Mouse (Mus musculus) embryonic facial prominence, embryonic 12.5 days (tissue): ENCODE results near the gene Tmem248. TPM values are rescaled to one million over a fixed set of nuclear protein-coding genes. Genes with fewer than 3 reads are reported as not detected.

Experiments used
- ATAC-seq: fragments of 200-750 bp; cut with Nextera tagmentation; 2 replicates; pipeline ENCODE4 v1.8.0; 2017; ENCODE audit not compliant: insufficient number of reproducible peaks, insufficient read depth, low FRiP score, low TSS enrichment
- H3K27ac ChIP-seq: fragments of 300-500 bp; sonication (generic); 2 replicates; pipeline ENCODE4 v1.5.1; 2016; ENCODE audit warnings: mild to moderate bottlenecking
- H3K27me3 ChIP-seq: fragments of 300-500 bp; sonication (generic); 2 replicates; pipeline ENCODE4 v1.6.1; 2016; ENCODE audit warnings: mild to moderate bottlenecking, moderate library complexity
- H3K36me3 ChIP-seq: fragments of 300-500 bp; sonication (generic); 2 replicates; pipeline ENCODE4 v1.6.1; 2016; ENCODE audit warnings: mild to moderate bottlenecking
- H3K4me1 ChIP-seq: fragments of 300-500 bp; sonication (generic); 2 replicates; pipeline ENCODE4 v1.6.1; 2016
- H3K4me2 ChIP-seq: fragments of 300-500 bp; sonication (generic); replicated peaks from 2 replicates; pipeline ENCODE4 v1.6.1; 2016; ENCODE audit warnings: mild to moderate bottlenecking, moderate library complexity
- H3K4me3 ChIP-seq: fragments of 300-500 bp; sonication (generic); 2 replicates; pipeline ENCODE4 v1.5.1; 2016; ENCODE audit warnings: mild to moderate bottlenecking
- H3K9ac ChIP-seq: fragments of 300-500 bp; sonication (generic); 2 replicates; pipeline ENCODE4 v1.6.1; 2016; ENCODE audit warnings: mild to moderate bottlenecking, moderate library complexity
- H3K9me3 ChIP-seq: fragments of 300-500 bp; sonication (generic); 2 replicates; pipeline ENCODE4 v1.6.1; 2016; ENCODE audit warnings: mild to moderate bottlenecking, moderate library complexity
- whole genome bisulfite sequencing: fragments of 180-500 bp; shearing (Covaris S2); methylation state at CpG from one replicate; pipeline ENCODE4 v1.1.7; 2016; 5-methylcytosine and 5-hydroxymethylcytosine counted together
- polyA plus RNA-seq: library from polyadenylated mRNA; unstranded; fragments of >200 nt; fragmentation: Nextera tagmentation; extraction: Ambion mirVana; gene quantifications from 2 replicates; pipeline ENCODE4 v1.2.1, GENCODE M21; 2016

Tmem248 gene
- polyA plus RNA-seq, result 37.6 and 38.2 TPM in 2 replicates

- Histone ChIP-seq H3K4me2 (no peak within 1 kb of the TSS), H3K27me3 (no peaks in the 10 kb centered on the region), H3K27ac (no peak within 1 kb of the TSS), H3K36me3 (peaks cover 22% of the 10 kb centered on the region), H3K9ac (no peak within 1 kb of the TSS), H3K4me3 (no peak within 1 kb of the TSS), H3K9me3 (no peaks in the 10 kb centered on the region), H3K4me1 (no peaks in the 10 kb centered on the region)
- 84% methylated on average over 7 of the region's 7 CpGs for WGBS
- no peak for ATAC-seq
Measured at GRCm38 (mm10) chr5:130216781-130217180, at the start of gene Tmem248. Gene Tmem248, plus strand, starts transcription at chr5:130217081.

- no peaks in the 10 kb centered on the region for H3K9me3 ChIP-seq
- no peak overlapping the region for H3K9ac ChIP-seq
- no peak overlapping the region for H3K27ac ChIP-seq
- H3K4me2 ChIP-seq, result no peak overlapping the region
- H3K4me3 ChIP-seq, result no peak overlapping the region
- ATAC-seq, result no peak
- H3K27me3 ChIP-seq, result 0 out of 2 replicates have a peak, but pooled peaks cover 4% of the 10 kb centered on the region
- no peaks in the 10 kb centered on the region for H3K36me3 ChIP-seq
- H3K4me1 ChIP-seq, result peaks cover 22% of the 10 kb centered on the region
- WGBS, result 58% methylated on average over 6 of the region's 6 CpGs
Measured at GRCm38 (mm10) chr5:130169109-130169508, 47.8 kb upstream of the Tmem248 start.

- Histone ChIP-seq H3K27me3 (no peaks in the 10 kb centered on the region), H3K4me1 (peaks cover 22% of the 10 kb centered on the region), H3K4me3 (peak overlapping the region; percentile 76), H3K9ac (peak overlapping the region; percentile 85), H3K36me3 (no peaks in the 10 kb centered on the region), H3K4me2 (peak overlapping the region; percentile 76), H3K27ac (peak overlapping the region; percentile 71; the same call in 1 of the 2 replicates), H3K9me3 (no peaks in the 10 kb centered on the region)
- 16% methylated on average over 6 of the region's 6 CpGs for WGBS
- ATAC-seq, result no peak
Measured at GRCm38 (mm10) chr5:130170666-130171422, 46.0 kb upstream of the Tmem248 start.

- no peaks in the 10 kb centered on the region for H3K27me3 ChIP-seq
- H3K9me3 ChIP-seq, result no peaks in the 10 kb centered on the region
- no peaks in the 10 kb centered on the region for H3K36me3 ChIP-seq
- WGBS, result under 1% methylated on average over 47 of the region's 62 CpGs
- H3K4me2 ChIP-seq, result peak within 1 kb of the TSS; percentile 76
- H3K27ac ChIP-seq, result peak within 1 kb of the TSS; percentile 71
- peaks cover 22% of the 10 kb centered on the region for H3K4me1 ChIP-seq
- peak within 1 kb of the TSS; percentile 76 for H3K4me3 ChIP-seq
- ATAC-seq, result peak; percentile 88
- peak within 1 kb of the TSS; percentile 85 for H3K9ac ChIP-seq
Measured at GRCm38 (mm10) chr5:130171423-130171954, 45.4 kb upstream of the Tmem248 start, which contains the start of gene Rabgef1. Gene Rabgef1, plus strand, starts transcription at chr5:130171798.

- H3K9ac ChIP-seq, result peak overlapping the region; percentile 85
- no peaks in the 10 kb centered on the region for H3K27me3 ChIP-seq
- peak overlapping the region; percentile 71 for H3K27ac ChIP-seq
- H3K36me3 ChIP-seq, result no peaks in the 10 kb centered on the region
- ATAC-seq, result peak; percentile 80
- 1% methylated on average over 46 of the region's 46 CpGs for WGBS
- H3K4me1 ChIP-seq, result peaks cover 22% of the 10 kb centered on the region
- peak overlapping the region; percentile 76 for H3K4me2 ChIP-seq
- H3K9me3 ChIP-seq, result no peaks in the 10 kb centered on the region
- H3K4me3 ChIP-seq, result peak overlapping the region; percentile 76
Measured at GRCm38 (mm10) chr5:130171956-130172601, 44.8 kb upstream of the Tmem248 start.

DNA sequence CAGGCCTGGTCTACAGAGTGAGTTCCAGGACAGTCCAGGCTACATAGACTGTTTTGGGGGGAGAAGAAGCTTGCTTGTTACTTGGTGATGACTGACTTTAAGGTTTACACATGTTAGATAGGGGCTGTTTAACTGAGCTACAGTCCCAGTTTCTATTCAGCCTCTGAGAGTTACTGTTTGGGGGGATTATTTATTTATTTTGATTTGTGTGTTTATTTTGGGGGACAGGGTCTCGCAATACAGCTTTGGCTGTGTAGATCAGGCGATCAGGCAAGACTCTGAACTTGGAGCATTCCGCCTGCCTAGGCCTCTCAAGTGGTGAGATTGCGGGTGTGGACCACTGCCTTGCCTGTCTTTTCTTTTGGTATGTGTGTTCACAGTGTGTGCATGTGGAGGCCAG is 43.9 kb upstream of the Tmem248 start:
- H3K4me1 ChIP-seq, result peaks cover 25% of the 10 kb centered on the region
- H3K36me3 ChIP-seq, result no peaks in the 10 kb centered on the region
- H3K27me3 ChIP-seq, result no peaks in the 10 kb centered on the region
- 89% methylated on average over 4 of the region's 4 CpGs for WGBS
- H3K27ac ChIP-seq, result no peak overlapping the region
- H3K4me3 ChIP-seq, result no peak overlapping the region
- no peak for ATAC-seq
- H3K9me3 ChIP-seq, result no peaks in the 10 kb centered on the region
- H3K9ac ChIP-seq, result no peak overlapping the region
- peak overlapping the region; percentile 76 for H3K4me2 ChIP-seq

- no peaks in the 10 kb centered on the region for H3K9me3 ChIP-seq
- WGBS, result 62% methylated on average over 4 of the region's 4 CpGs
- ATAC-seq, result no peak
Measured at GRCm38 (mm10) chr5:130177871-130178270, 39.0 kb upstream of the Tmem248 start.

GRCm38 (mm10) chr5:130180362-130180761 is 36.5 kb upstream of the Tmem248 start:
- ATAC-seq, result no peak

More at GRCm38 (mm10) chr5:130177871-130178270, 39.0 kb upstream of the Tmem248 start:
- Histone ChIP-seq H3K27me3 (no peaks in the 10 kb centered on the region), H3K9ac (no peak overlapping the region), H3K4me2 (no peak overlapping the region), H3K4me3 (no peak overlapping the region), H3K36me3 (no peaks in the 10 kb centered on the region), H3K27ac (no peak overlapping the region), H3K4me1 (peaks cover 16% of the 10 kb centered on the region)

DNA sequence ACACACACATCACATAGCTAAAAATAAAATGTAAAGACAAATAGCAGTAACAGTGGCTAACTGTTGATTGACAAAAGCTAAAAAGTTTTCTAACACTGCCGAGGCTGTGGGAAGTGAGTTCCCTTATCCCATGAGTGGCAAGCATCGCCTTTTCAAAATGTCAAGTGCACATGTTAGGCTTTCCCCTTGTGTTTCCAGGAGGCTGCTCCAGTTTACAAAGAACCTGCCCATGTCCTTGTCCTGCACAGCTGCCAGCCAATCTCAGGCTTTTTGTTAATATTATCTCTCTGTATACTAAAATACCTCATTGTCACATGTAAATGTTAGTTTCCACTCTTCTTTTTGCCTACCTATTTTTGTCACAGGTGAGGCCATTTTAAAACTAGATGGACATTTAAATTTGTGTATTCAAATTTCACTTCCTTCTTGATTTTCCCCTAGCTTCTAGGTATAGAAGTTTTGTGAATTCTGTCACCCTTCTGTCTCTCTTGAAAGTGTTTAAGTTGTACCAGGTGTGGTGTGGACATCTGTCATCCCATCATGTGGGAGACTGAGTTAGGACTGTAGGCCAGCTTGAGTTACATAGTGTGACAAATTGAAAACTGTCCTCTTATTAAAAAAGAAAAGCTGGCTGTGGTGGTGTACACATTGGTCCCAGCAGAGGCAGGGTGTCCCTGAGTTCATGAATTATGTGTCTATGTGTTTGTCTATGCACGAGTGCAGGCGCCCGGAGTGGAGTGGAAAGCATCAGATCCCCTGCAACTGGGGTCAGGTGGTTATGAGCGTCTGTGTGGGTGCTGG is 34.9 kb upstream of the Tmem248 start:
- H3K4me2 ChIP-seq, result no peak overlapping the region
- no peak overlapping the region for H3K4me3 ChIP-seq
- H3K36me3 ChIP-seq, result no peaks in the 10 kb centered on the region
- H3K4me1 ChIP-seq, result 0 out of 2 replicates have a peak, but pooled peaks cover 6% of the 10 kb centered on the region
- H3K27me3 ChIP-seq, result no peaks in the 10 kb centered on the region
- WGBS, result 83% methylated on average over 6 of the region's 6 CpGs
- H3K9ac ChIP-seq, result no peak overlapping the region
- no peaks in the 10 kb centered on the region for H3K9me3 ChIP-seq
- no peak for ATAC-seq
- H3K27ac ChIP-seq, result no peak overlapping the region

More at GRCm38 (mm10) chr5:130180362-130180761, 36.5 kb upstream of the Tmem248 start:
- no peaks in the 10 kb centered on the region for H3K36me3 ChIP-seq
- no peaks in the 10 kb centered on the region for H3K27me3 ChIP-seq
- H3K27ac ChIP-seq, result no peak overlapping the region
- 65% methylated on average over 7 of the region's 7 CpGs for WGBS
- H3K4me3 ChIP-seq, result no peak overlapping the region
- H3K9ac ChIP-seq, result no peak overlapping the region; the same call in 1 of the 2 replicates
- no peaks in the 10 kb centered on the region for H3K9me3 ChIP-seq
- 0 out of 2 replicates have a peak, but pooled peaks cover 6% of the 10 kb centered on the region for H3K4me1 ChIP-seq
- H3K4me2 ChIP-seq, result no peak overlapping the region

DNA sequence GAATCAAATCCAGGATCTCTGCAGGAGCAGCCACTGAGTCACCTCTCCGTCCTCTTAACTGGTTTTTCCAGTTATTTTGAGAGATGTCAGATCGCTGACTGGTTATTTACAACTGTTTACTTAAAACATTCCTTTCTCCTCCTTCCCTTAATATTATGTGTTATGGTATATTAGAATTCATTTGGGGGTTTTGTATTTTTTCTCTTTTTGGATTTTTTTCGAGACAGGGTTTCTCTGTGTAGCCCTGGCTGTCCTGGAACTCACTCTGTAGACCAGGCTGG is 34.4 kb upstream of the Tmem248 start:
- no peak overlapping the region for H3K27ac ChIP-seq
- no peaks in the 10 kb centered on the region for H3K9me3 ChIP-seq
- no peak overlapping the region for H3K4me3 ChIP-seq
- H3K27me3 ChIP-seq, result no peaks in the 10 kb centered on the region
- H3K4me2 ChIP-seq, result no peak overlapping the region
- H3K4me1 ChIP-seq, result 0 out of 2 replicates have a peak, but pooled peaks cover 6% of the 10 kb centered on the region
- no peak overlapping the region for H3K9ac ChIP-seq
- 83% methylated on average over 3 of the region's 3 CpGs for WGBS
- ATAC-seq, result no peak
- peaks cover 1% of the 10 kb centered on the region; the same call in 1 of the 2 replicates for H3K36me3 ChIP-seq

DNA sequence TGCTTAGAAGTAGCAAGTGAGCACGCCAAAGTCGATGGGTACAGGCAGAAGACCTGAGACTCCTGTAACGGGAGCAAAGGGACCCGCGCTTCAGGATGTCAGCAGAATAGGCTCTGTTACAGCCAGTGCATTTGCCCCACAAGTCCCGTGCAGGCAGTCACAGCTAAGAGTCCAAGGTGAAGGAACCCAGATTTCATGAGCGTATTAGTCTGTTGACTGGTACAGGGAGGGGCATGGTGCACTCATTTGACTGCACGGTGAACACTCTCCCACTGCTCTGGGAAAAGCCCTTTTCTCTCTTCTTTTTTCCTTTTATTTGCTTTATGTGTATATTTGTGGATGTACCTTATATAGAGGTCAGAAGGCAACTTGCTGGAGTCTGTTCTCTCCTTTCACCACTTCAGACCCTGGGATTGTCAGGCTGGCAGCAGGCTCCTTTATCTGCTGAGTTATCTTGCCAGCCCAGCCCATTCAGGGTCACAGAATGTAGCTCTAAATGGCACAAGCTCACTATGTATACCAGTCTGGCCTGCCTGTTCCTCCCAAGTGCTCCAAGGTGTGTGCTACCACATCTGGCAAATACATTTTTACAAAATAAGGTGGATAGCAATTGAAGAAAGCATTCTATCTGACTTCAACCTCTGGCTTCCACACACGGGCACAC is 32.6 kb upstream of the Tmem248 start:
- peaks cover 4% of the 10 kb centered on the region; the same call in 1 of the 2 replicates for H3K36me3 ChIP-seq
- no peaks in the 10 kb centered on the region for H3K9me3 ChIP-seq
- WGBS, result 87% methylated on average over 9 of the region's 9 CpGs
- H3K4me3 ChIP-seq, result no peak overlapping the region
- H3K4me1 ChIP-seq, result no peaks in the 10 kb centered on the region
- H3K27ac ChIP-seq, result no peak overlapping the region
- H3K27me3 ChIP-seq, result no peaks in the 10 kb centered on the region
- ATAC-seq, result no peak
- no peak overlapping the region for H3K9ac ChIP-seq
- H3K4me2 ChIP-seq, result no peak overlapping the region
